Mouse (Mus musculus): ENCODE measurements around the gene Cpeb3. TPM values are rescaled to one million over a fixed set of nuclear protein-coding genes. Genes with fewer than 3 reads are reported as not detected.
"Not testable (repeated sequence)": the region's sequence is repeated elsewhere in the genome, so short reads cannot be mapped to it uniquely, and the experiment has no call there.

Cpeb3 gene
- polyA plus RNA-seq, 1 experiment, result 39.6 TPM

DNA sequence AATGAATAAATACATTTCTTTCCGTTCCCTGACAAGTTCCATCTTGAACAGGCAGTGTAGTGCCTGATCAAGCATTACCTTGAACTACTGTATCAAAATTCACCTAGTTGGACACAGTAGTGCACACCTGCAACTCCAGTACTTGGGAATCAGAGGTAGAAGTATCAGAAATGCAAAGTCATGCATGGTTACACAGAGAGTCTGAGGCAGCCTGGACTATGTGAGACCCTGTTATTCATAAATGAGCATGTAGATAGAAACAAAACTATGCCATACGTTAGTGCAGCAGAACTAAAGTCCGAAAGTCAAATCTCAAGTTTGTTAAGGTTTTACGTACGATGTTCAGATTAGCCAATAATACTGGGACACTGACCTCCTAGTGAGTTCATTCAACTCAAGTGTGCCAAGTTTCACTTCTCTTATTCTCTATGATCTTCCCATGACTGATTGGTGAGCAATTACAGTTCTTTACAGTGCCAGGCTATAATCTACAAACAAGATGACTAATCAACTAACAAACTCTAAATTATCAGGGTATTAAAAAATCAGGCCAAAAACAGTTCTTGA lies 51.5 kb downstream of the Cpeb3 start:
- no peak for DNase-seq (ENCODE audit: extremely low spot score in 1 of 2, low spot score in 1 of 2)

DNA sequence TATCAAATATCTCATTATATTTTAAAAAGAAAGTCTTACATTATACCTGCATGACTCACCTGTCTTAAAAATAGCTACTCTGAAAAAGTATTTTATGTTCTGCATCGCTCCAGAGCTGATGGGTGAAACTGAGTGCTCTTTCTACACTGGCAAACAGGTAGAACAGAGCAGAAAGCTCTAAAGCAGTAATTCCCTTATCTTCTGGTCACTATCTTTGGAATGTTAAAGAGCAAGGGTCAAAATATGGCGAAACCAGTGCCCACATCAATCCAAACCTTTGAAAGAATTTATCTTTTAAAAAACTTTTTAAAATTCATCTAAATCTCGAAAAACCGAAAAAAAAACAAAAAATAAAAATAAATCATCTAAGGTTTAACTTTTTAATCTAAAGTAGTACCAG lies 52.4 kb downstream of the Cpeb3 start:
- no peak for DNase-seq (ENCODE audit: extremely low spot score in 1 of 2, low spot score in 1 of 2)

DNA sequence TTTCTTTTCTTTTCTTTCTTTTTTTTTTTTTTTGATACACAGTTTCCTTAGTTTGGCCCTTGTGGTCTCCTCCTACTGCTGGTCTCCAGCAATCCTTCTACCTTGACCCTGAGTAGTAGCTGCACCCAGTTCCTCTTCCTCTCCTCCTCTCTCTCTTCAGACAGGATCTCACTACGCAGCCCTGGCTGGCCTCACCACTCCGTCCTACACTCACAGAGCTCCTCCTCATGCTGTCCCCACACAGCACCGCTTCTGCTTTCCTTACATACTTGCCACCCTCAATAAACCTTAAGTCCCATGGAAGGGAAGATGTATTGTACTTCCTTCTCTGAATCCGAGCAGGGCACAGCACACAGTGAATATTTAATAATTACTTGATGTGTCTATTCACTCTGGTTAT lies 61.3 kb downstream of the Cpeb3 start:
- DNase-seq (ENCODE audit: extremely low spot score in 1 of 2, low spot score in 1 of 2), result no peak

DNA sequence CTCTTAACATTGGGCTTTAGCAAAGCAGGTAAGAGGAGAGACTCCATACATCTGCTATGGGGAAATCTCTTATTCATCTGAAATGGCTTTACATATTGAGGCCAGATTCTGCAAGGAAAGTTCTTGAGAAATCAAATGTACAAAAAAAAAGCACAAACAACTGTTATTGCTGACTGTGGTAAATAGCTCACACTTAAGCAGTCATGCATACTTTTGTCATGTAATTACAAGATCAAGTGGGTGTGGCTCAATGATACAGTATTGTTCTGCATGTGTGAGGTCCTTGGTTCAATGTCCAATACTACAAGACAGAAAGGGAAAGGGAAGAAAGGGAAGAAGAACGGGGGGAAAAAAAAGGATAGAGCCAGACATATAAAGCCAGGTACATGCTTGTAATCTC lies 62.6 kb downstream of the Cpeb3 start:
- no peak for DNase-seq (ENCODE audit: extremely low spot score in 1 of 2, low spot score in 1 of 2)

DNA sequence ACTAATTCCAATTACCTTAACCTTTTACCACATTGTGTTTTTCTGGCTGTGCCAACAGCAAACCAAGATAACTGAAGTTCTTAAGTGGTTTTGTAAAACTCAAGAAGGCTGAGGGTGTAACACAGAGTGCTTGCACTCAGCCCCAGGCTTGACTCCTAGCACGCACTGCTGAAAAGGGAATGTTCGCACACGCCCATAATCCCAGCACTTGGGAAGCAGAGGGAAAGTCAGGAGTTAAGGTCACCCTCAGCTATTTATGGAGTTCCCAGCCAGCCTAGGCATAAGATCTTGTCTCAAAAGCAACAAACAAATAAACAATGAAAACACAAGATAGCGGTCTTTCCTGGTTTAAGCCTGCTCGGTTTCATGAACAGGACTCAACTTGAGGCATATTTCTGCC lies 63.0 kb downstream of the Cpeb3 start:
- no peak for DNase-seq (ENCODE audit: extremely low spot score in 1 of 2, low spot score in 1 of 2)

DNA sequence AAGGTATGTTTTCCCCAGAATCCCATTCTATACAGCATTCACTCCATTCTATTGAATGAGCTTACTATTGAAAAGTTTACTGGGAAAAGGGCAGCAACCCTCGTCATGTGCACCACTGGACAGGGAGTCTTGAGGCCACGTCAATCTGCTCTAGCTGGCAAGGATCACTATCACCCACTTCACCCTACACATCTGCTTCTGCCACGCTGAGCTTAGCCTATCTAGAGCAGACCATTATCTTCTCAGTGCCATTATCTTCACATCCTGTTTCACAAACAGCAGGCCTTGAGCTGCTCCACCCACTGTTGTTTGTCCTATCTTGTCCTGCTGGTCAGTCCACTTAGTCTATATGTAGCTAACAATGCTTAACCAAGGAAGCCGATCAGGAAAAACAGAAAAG lies 66.8 kb downstream of the Cpeb3 start:
- no peak for DNase-seq (ENCODE audit: extremely low spot score in 1 of 2, low spot score in 1 of 2)

DNA sequence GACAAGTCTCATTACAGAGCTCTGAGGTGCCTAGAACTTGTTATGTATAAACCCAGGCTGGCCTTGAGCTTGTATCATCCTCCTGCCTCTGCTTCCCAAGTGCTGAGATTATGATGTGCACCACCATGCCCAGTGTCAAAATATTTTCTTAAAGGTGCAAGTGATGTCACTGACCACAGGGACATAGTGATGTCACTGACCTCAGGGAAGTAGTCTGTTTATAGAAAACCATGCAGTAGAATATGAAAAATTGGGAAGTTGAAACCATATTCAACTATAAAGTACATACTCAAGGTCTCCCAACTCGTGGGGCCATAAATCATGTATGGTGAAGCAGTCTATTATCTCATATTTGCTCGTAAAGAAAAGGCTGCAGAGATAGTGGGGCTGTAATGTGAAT lies 71.3 kb downstream of the Cpeb3 start:
- no peak for DNase-seq (ENCODE audit: extremely low spot score in 1 of 2, low spot score in 1 of 2)

DNA sequence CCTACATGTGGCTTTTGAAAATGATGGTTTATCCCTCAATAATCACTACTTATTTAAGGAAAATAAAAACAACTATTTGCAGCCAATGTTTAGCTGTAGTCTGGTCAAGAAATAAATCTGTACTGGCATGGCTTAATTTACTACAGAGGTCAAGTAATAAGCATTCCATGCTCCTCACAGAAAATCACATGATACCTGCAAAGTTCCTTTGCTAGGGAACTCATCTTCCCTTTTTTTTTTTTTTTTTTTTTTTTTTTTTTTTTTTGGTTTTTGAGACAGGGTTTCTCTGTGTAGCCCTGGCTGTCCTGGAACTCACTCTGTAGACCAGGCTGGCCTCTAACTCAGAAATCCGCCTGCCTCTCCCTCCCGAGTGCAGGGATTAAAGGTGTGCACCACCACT lies 72.9 kb downstream of the Cpeb3 start:
- not testable (repeated sequence) for DNase-seq (ENCODE audit: extremely low spot score in 1 of 2, low spot score in 1 of 2)

DNA sequence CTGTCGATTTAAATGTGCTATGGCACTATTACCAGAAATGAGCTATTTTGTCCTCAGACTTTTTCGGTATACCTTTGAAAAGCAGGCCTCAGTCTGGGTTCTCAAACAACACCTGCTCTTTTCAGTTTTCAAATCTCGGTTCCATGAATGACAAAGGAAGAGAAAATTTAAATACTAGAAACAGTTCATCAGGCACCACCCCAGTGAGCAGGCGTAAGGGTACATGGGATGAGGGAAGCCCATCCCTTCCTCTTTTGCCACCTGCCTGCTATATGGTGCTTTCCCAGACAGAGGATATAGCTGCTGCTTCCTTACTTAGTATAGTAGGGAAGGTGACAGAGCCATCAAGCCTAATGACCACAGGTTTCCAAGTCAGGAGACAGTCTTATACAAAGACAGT lies 74.7 kb downstream of the Cpeb3 start:
- no peak for DNase-seq (ENCODE audit: extremely low spot score in 1 of 2, low spot score in 1 of 2)

DNA sequence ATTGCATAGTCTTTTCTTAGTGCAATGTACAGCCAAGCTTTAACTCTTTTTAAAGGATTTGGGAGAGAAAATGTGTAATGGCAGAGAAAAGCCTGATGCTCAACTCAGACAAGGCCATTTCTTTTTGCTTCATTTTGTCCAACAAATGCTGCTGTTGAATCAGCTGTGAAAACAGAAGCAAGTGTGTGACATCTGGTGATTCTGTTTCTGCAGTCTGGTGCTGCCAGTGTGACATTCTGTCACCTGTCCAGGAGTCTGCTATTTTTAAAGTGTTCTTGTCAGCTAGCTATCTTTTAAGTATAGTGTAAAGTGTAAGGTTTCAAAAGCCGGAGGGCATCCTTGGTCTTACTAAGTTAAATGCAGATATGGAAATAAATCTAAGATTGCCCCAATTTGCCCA lies 76.7 kb downstream of the Cpeb3 start:
- DNase-seq (ENCODE audit: extremely low spot score in 1 of 2, low spot score in 1 of 2), result peak in 1 of 2 experiments; percentile 21

DNA sequence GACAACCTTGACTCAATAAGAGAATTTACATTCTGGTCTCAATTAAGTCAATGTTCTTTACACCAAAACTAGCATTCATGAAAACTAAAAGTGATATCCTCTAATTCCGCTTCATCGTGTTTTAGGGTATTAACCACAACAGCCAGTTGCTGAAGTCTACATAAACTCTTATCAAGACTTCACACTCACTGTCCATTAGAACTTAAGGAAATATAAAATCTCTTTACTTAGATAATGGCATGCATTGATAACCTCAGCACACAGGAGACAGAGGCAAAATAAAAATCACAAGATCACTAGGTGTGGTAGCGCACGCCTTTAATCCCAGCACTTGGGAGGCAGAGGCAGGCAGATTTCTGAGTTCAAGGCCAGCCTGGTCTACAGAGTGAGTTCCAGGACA lies 79.9 kb downstream of the Cpeb3 start:
- no peak for DNase-seq (ENCODE audit: extremely low spot score in 1 of 2, low spot score in 1 of 2)

DNA sequence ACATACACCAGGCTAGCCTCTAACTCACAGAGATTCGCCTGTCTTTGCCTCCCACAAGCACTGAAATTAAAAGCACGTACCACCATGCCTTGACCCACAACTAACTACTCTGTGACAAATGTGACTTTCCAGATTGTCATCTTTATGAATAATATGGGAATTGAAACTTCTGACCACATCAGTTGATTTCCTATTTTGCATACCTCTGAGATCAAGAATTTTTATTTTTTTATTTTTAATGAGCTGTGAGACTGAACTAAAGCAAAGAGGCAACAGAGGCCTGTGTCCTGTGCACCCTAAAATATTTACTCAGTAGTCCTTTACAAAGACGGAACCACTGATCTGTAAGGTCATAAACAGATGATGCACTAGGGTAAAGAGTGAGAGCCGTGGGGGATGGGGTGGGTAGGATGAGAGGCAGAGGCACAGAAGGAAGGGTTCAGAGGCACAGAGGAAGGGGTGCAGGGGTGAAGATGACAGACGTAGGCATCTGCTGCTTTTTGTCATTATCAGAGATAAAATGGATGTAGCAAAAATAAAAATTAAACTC lies 81.3 kb downstream of the Cpeb3 start:
- DNase-seq (ENCODE audit: extremely low spot score in 1 of 2, low spot score in 1 of 2), result no peak

DNA sequence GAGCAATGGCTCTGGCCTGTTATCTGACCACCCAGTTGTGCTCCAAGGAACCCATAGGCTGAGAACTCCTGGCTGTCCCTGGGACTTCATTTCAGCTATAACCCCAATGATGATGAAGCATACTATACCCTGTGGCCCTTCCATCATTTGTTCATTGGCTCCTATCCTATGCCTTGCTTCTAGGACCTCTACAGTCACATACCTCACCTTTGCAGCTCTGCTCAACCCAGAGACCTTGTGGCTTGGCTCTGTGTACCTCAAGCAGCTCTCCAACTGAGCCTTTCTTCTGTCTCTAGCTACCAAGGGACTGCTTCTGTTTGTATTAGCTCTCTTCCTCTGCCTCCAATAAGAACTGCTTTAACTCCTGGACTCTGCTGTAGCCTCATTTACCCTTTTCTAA lies 83.4 kb downstream of the Cpeb3 start:
- DNase-seq (ENCODE audit: extremely low spot score in 1 of 2, low spot score in 1 of 2), result no peak

DNA sequence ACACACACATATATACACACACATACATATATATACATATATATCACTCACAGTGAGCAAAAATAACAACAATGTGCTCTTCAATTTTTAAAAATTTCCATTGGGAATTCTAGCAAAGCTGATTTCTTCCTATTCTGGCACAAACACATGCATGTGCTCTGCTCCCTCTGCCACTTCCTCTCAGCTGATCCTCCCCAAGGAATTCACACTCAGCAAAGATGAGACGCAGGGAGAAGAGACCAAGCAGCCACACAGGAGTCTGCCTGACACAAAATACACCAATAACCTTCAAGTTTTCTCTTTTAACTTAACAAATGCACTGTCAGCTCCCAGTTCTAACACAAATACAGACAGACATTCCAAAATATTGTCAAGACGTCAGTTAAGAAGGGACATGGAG lies 89.1 kb downstream of the Cpeb3 start:
- no peak for DNase-seq (ENCODE audit: extremely low spot score in 1 of 2, low spot score in 1 of 2)

DNA sequence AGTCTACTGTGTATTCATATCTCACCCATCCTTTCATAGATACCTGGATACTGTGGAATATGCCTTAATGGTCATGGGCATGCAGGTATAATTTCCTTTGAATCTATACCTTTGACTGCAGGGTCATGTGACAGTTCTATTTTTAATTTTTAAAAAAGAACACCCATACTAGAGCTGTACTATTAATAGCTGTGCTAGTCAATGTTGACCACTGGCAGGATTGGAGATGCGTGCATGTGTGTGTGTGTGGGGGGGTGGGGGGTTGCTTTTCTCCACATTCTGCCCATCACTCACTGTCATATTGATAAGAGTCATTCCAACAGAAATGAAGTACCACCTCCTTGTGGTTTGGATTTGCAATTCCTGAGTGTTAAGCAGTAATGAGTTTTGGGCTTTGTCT lies 92.6 kb downstream of the Cpeb3 start:
- DNase-seq (ENCODE audit: extremely low spot score in 1 of 2, low spot score in 1 of 2), result no peak

DNA sequence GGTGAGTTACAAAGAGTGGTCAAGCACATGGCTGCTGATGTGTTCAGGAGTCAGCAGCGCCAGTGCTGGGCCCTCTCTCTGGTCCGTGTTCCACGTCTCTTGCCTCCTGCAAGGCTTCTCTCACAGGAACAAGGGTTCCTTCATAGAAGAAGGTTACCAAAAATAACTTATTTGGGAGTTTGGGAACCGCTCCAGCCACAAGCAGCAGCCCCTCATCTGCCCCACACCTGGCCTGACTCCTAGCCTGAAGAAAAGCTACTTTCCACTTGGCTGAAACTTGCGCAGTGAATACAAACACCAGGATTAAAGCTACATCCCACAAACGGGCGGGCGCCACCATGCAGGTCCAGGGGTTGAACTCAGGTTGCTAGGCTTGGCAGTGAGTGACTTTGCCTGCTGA lies 93.0 kb downstream of the Cpeb3 start:
- no peak for DNase-seq (ENCODE audit: extremely low spot score in 1 of 2, low spot score in 1 of 2)

DNA sequence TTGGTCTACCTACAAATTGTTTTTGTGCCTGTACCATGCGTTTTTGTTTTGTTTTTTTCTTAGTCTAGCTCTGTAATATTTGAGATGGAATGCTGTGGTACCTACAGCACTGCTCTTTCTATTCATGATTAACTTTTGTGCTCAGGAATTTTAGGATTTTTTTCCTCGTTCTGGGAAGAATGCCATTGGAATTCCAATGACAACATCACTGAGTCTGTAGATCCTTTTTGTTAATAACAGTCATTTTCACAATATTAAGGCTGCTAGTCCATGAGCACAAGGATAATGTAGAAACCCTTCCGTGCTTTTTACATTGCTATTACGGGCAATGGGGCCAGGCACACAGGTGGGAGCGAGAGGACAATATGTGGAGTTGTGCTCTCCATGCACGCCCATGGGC lies 96.6 kb downstream of the Cpeb3 start:
- DNase-seq (ENCODE audit: extremely low spot score in 1 of 2, low spot score in 1 of 2), result no peak

DNA sequence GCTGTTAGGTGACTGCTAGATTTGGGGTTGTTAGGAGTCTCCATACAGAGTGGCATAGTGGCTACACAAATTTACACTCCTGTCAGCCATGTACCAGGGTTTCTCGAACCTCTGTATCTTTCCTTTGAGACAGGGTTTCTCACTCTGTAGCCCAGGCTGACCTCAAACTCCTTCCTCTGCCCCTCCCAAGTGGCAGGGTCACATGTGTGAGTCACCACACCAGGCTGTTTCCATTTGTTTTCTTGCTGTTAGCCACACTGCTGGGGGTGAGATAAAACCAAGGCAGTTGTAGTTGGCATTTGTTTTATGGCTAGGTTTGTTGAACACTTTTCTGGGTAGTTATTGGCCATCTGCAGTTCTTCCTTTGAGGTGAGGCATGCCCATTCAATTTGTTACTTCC lies 97.9 kb downstream of the Cpeb3 start:
- no peak for DNase-seq (ENCODE audit: extremely low spot score in 1 of 2, low spot score in 1 of 2)

DNA sequence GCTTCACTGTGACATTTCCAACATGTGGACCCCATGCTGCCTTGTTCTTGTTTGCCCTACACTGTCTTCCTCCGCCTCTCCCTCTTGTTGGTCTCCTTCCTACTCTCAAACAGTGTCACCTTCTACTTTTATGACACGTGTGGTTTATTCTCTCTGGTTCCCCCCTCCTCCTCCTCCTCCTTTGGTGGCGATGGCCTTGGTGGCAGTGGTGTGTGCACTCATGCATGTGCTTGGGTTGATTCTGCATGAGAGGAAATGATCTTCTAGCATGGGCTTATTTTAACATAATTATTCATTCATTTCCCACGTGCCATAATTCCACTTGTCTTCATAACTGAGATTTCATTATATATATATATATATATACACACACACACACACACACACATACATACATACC lies 98.5 kb downstream of the Cpeb3 start:
- no peak for DNase-seq (ENCODE audit: extremely low spot score in 1 of 2, low spot score in 1 of 2)

DNA sequence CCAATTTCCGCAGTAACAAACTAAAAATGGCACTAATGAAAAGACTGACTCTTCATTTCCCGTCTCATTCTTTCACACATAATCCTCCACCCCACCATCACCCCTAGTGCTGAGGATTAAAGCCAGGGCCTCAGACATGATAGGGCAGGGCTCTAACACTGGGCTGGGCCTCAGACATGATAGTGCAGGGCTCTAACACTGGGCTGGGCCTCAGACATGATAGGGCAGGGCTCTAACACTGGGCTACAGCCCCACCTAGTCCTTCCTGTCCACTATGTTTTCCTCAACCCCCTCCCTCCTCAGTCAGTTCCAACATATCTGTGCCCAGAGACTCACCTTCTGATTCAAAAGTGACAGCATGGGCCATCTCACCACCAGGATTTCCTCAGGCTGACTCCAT lies 107.7 kb downstream of the Cpeb3 start:
- DNase-seq (ENCODE audit: extremely low spot score in 1 of 2, low spot score in 1 of 2), result no peak

DNA sequence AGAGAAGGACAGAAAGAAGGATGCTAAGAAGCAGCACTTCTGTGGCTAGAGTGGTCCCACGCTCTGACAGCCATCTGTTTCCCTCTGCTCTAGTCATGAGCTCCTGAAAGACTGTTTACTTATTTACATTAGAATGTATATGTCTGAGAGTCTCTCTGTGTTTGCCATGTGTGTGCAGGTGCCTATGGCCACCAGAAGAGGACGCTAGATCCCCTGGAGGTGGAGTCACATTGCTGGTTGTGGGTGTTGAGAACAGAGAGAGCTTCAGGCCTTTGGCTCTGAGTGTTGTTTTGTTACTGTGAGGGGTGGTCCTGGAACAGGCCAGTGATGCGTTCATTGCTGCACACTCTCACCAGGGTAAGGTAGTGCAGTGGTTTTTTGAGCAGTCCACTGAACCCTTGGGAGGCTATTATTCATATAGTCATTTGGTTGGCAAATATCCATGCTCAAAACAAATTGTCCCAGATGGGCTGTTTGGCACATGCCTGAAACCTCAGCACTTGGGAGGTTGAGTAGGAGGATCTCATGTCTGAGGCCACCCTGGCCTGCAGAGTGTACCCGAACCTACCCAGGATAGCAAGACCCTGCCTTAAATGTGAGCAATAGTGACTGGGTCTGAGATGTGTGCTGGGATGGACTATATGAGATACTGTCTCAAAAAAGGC lies 112.6 kb downstream of the Cpeb3 start:
- no peak for DNase-seq (ENCODE audit: extremely low spot score in 1 of 2, low spot score in 1 of 2)

DNA sequence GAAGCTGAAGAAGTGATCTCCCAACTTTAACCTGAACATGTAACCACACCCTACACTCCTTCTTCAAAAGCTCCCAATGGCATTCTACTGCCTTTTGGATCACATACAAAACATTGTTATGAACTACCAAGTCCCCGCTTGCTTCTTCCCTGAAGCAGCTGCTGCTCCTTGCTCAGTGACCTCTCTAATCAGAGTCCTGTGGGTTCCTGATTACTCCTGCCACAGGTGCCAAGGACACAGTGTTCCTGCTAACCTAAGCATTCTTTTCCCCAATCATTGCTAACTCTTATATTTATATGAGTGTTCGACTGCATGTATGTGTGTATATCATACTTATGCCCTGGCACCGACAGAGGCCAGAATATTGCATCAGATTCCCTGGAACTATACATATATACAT lies 115.2 kb downstream of the Cpeb3 start:
- no peak for DNase-seq (ENCODE audit: extremely low spot score in 1 of 2, low spot score in 1 of 2)

Measured in frontal cortex, adult 2 months (tissue).